Mouse (Mus musculus) heart, postnatal 14 days (tissue): ENCODE results near the gene Myb. TPM values are rescaled to one million over a fixed set of nuclear protein-coding genes. Genes with fewer than 3 reads are reported as not detected.

ENCODE experiments used
- DNase-seq, 2 experiments: peaks; one replicate each; pipeline ENCODE4 v3.0.0; 2021 to 2022
- intact Hi-C: fragments of 180-260 bp; cut with DNase I; formaldehyde crosslinking; loops from one replicate; pipeline ENCODE4 v1.15.1; 2025
- long read RNA-seq, 2 experiments: library from polyadenylated mRNA; stranded (forward); transcript quantifications; one replicate each; pipeline ENCODE4 v2.0.0; 2021
- total RNA-seq, 2 experiments: library from RNA; stranded (reverse); gene quantifications; 2 replicates each; pipeline ENCODE4 v1.2.3; 2021

Myb gene
- 1 to 10 TPM in 1 of 2 experiments, under 1 TPM in 1; 0.62 to 8.9 TPM for total RNA-seq
- long read RNA-seq, experiment 1, transcript Myb-201 (15 exons, 3,074 nt), result major isoform, 6 of 7 reads
- long read RNA-seq, experiment 1, partial matches to known transcripts, result 0 of 7 reads
- long read RNA-seq, experiment 1, other reads (novel, unspliced or antisense), result 1 of 7 reads
- long read RNA-seq, experiment 2, result 0 reads

DNA sequence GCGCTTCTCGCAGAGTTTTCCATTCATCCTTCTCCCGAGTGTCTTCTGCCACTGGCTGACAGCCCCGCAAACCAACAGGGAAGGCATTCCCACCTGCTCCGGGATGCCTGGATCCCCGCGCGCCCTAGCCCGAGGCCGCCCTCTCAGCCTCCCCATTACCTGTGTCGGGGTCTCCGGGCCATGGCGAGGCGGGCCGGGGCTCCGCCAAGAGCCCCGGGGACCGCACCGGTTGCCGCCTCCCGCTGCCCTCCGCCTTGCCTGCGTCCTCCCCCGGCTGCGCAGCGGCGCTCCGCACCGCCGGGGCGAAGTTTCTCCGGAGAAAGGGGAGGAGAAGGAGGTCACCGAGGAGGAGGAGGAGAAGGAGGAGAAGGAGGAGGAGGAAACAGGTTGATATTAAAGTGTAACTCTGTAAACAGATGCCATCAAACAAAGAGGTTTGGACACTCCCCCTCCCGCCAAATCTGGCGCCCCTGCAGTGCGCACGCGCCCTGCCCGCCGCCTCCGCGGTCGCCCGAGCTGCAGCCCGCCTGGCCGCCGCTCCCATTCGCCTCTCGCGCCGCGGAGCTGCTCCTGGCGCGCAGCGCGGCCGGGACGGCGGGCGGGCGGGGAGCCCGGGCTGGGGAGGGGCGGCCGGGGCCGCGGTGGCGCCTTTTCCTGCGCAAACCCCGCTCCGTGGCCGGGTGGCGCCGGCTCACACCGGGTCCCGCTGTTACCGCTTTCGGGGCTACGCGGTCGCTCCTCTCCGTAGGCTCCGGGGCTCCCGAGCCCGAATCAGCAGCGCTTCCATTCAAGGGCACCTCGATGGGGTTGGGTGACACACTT lies at the start of gene Myb:
Myb (minus strand) TSS at position 448 of the 822 bp plus-strand sequence.
- intact Hi-C loops, result no loop called here
- peak; percentile 64 to 74 for DNase-seq

DNA sequence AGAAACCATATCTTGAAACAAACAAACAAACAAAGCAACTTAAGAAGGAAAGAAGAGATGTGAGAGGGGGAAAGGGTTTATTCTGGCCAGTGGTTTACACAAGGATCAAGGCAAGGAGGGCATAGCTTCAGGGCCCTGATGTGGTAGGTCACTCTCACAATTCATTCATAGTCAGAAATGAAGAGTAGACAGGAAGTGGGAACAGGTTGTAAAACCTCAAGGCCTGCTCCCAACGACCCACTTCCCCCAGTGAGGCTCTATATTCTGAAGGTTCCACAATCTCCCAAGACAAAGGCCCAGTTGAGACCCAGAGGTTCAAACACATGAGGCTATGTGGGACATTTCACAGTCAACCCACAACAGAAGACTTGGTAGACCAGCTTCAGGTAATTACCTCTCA lies 46.6 kb upstream of the Myb start:
- DNase-seq, result no peak
- intact Hi-C loops, result no loop called here

DNA sequence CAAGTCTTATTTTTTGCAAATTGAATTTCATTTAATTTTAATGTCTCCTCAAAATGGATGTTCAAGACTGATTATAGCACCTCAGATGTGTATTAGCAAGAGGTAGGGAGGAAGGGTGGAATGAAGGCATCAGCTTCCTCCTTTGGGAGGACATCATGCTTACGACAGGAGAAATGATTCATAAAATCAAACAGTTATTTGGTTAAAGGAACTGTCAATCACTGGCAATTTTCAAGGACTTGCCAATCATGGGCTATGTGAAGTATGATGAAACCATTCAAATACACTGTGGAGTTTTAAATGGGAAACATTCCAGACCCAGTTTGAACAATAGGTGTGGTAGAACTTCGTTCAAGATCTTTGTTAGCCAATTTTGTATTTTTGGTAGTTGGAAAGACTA lies 45.4 kb upstream of the Myb start:
- DNase-seq, result no peak
- intact Hi-C loops, result no loop called here

DNA sequence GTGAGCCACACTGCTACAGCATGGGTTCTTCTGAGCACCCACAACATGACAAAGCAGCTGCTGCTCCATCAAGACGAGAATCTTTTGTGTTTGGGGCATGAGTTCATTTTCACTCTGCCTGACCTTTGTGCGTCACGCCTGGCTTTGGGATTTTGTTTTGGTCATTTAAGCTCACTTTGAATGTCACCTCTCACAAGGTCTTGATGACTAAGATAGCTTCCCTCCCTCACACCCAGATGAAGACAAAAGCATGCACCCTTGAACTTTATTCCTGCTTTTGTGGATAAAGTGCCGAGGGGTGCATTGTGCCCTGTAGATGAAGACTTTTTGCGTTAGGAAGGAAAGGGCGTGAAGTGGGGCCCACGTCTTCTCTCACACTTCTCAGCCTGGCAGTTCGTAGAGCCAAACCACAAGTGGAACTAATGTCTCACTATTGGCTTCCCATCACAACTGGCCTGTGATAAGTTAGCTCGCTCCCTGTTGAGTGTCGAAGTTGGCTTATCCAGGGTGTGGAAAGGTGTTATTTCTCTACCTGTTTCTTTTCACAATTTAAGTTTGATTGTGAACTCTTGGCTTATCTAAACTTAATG lies 43.8 kb upstream of the Myb start:
- no peak for DNase-seq

DNA sequence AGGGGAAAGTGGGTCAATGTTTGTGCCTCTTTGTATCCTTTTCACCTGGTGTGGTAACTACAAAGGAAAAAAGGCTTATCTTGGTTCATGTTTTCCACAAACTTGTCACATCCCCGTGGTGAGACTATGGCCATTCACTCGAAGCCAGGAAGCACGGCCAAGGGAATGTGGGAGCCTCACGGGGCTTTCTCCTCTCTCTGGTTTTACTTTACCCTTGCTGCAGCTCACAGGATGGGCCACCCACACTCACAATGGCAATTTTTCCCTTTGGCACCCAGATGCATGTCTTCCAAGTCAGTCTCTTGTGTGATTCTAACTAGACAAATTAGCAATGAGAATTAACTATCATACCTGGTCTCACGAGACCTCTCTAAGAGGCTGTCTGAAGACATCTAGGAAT lies 43.1 kb upstream of the Myb start:
- intact Hi-C loops, result no loop called here
- no peak for DNase-seq

More for the DNA sequence above, 43.8 kb upstream of the Myb start:
- intact Hi-C loops, result no loop called here

DNA sequence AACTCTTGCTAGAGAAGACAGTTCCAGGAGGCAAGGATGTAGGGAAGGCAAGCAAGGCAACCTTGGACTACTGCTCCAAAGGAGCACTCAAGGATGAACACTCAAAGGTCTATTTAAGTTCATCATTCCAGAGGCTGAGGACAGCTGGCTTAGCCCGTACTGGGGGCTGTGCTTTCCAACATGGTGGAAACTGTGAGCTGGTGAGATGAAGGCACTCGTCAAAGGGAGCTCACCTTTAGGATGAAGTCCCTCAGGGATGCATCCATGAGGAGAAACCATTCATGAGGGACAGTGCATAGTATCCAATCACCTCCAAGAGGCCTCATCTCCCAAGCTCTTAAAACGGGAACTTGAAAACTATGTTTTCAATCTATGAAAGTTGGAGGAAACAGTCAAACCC lies 42.7 kb upstream of the Myb start:
- DNase-seq, result no peak
- intact Hi-C loops, result no loop called here

DNA sequence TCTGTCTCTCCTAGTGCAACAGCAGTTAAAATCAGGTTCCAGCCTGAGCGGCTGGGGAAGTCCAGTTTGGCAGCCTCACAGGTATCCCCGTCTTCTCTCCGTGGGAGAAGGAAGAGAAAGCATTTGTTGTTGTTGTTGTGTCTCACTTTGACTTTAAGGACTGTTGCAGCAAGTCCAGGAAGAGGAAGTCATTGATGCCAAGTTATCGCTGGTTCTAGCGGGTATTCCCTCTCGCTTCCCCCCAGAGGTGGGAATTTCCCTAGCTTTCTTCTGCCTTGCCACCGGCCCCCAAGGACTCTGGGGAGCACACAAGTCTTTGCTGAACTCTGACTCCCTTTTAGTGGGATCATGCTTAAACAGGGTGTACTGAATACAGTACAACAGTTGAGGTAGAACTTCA lies 40.0 kb upstream of the Myb start:
- no peak for DNase-seq
- intact Hi-C loops, result no loop called here

DNA sequence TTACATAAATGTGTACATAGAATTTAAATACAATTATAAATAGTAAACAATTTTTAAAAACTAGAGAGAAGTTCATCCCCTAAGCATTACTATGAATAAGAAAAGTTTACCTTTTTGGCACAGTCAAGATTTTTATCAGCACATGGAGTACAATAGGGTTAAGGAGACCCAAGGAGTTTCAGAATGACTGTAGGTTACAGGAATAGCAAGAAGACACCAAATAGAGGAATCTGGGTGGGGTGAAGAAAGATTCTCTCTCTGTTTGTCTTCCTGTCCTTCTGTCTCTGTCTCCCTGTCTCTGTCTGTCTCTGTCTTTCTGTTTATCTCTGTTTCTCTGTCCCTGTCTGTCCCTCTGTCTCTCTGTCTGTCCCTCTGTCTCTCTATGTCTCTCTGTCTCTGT lies 39.5 kb upstream of the Myb start:
- intact Hi-C loops, result no loop called here
- DNase-seq, result no peak

DNA sequence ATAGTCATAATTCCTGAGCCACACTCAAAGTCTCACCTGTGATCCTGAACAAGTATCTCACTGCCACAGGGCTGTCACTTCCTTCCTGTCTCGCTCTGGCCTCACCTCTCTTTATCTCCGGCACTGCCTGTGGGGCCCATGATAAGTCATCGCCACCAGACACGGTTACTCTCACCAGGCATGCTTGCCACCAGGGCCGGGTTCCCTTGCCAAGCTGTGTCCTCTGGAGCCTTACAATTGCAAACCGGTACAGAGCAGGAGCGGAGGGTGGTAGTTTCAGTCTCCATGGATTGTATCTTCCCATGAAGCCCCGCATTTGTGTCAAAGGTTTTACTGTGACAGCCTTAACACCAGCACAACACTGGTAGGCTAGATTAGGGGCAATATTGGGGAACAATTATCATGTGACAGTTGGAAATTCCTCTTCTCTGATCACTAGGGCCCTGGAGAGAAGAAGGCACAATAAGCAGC lies 35.9 kb upstream of the Myb start:
- intact Hi-C loops, result no loop called here
- no peak for DNase-seq

DNA sequence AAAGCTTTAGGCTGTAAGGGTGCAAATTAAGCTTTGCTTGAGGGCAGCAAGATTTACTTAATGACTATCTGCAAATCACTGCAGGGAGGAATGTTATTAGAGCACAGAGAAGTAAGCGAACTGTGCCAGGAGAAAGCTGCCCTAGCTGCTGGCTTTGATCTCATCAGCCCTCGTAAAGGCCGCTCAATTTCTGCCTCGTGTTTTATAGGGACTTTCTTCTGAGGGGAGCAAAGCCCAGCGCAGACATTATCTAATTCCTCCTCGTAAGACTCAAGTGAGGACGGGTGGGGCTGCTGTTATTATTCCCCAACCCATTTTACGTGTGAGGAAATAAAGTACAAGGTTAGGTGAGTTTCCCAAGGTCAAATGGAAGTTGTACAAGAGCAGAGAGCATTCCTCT lies 34.8 kb upstream of the Myb start:
- intact Hi-C loops, result no loop called here
- no peak for DNase-seq

DNA sequence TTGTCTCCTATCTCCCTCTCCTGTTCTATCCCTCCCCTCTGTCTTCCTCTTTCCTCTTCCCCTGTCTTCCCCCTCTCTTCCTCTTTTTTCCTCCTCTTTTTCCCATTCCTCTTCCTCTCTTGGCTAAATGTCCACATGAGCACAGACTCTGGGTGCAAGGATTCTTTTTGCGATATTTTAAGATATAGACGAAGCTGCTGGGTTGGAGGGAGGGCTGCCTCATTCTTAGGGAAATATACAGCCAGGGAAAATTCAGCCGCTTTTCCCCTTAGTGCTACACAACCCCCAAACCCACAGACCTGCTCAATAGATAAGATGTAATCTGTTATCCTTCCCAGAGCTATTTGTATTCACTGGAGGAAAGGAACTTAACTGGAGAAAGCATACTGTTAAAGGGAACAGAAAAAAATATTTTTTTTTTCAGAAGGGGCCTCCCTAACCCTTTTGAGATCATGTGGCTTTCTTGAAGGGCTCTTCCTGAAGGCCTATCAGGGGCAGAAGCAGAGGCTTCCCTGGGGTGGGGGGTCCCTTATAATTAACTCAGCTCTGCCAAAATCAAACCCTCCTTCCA lies 33.2 kb upstream of the Myb start:
- intact Hi-C loops, result no loop called here
- DNase-seq, result no peak

DNA sequence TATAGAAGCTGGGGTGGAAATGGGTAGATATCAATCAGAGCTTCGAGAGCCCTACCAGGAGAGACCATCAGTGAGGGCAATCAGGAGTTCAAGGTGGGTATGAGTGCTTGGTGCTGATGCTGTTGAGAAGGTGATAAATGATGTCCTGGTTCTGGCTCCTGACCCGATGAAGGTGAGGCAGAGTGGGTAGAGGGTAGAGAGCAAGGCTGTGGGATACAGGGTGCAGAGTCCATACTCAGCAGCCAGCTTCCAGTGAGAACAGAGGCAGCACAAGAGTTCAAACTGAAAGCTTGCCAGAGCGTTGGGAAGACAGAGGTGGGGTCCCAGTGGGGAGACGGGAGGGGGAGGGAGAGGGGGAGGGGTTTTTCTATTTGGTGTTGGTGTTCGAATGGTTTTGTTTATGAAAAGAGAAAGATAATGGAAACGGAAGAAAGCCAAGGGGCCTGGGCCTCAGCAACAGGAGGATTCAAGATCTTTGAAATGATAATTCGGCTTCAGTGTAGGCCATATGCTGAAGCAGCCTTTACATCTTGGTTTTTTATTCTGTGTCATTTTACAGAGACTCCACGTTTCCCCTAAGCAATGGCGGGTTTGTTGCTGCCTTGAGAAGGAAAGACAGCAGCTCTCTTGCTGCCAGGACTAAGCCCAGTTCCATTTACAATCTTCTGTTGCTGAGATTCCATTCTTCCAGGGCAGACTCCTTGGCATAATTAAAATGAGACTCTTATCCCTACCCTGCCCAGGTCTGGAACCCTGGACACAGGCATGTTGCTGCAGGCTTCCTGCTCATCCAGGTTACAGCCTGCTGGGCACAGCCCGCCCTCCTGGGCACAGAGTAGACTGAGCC lies 32.5 kb upstream of the Myb start:
- no peak for DNase-seq
- intact Hi-C loops, result no loop called here

DNA sequence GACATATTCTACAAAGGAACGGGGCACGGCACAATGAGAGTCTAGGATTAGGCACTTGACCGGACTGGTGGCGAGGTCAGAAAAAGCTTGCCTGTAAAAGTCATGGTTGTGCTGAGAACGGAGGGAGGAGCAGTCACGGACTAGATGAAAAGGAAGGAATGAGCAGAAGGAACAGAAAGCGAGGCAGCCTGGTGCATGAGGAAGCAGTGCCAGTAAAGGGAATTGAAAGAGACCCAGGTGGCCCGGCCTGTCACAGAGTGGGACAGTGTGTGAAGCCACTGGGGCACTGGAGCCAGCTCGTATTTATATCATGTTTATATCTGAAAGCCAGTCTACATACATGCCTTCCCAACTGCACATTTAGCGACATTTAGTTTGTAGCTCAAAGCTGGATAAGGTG lies 31.7 kb upstream of the Myb start:
- intact Hi-C loops, result no loop called here
- no peak for DNase-seq

DNA sequence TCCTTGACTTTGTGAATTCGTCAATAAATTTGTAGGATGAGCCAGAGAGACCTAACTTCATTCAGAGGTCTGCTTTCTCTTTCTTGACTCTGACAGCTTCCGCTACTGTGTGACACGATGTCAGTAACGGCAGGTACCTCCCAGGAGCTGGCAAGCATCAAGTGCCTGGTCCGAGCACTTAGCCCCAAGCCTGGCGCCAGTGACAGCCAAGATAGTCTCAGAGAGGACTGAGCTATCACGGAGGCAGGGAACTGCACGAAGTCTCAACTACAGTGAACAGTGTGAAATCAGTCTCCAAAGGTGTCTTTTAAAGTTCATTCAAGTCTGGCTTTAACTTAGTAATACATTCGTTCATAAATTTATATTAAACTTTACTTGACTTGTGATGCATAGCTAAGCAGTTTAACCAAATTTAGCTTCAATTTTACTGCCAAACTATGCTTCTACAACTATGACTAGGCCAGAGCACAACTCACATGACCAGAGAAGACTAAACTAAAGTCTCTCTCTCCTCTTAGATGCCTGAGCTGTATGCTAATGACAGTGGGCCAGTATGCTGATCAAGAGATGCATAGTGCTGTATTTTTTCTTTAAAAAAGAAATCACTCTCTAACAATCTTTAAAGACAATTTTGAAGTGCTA lies 29.1 kb upstream of the Myb start:
- no peak for DNase-seq
- intact Hi-C loops, result loop anchor here (1.0 kb wide), 1 partner anchor 198 kb away; no protein-coding TSS in a partner anchor

DNA sequence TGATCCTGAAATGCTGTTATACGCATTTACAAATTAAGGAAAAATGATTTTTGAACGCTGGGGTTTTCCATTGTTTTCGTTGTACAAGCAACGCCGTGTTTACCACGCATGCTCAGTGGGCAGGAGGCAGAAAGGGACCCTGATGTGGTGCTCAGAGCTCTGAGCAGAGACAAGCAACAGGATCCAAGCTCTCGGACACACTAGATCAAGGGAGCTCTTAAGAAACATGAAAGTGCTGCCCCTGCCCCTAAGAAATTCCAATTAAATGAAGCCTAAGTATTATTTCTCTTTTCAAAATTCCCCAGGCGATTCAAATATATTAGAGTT lies 28.5 kb upstream of the Myb start:
- intact Hi-C loops, result loop anchor here (1.0 kb wide), 1 partner anchor 197 kb away; no protein-coding TSS in a partner anchor
- DNase-seq, result no peak

DNA sequence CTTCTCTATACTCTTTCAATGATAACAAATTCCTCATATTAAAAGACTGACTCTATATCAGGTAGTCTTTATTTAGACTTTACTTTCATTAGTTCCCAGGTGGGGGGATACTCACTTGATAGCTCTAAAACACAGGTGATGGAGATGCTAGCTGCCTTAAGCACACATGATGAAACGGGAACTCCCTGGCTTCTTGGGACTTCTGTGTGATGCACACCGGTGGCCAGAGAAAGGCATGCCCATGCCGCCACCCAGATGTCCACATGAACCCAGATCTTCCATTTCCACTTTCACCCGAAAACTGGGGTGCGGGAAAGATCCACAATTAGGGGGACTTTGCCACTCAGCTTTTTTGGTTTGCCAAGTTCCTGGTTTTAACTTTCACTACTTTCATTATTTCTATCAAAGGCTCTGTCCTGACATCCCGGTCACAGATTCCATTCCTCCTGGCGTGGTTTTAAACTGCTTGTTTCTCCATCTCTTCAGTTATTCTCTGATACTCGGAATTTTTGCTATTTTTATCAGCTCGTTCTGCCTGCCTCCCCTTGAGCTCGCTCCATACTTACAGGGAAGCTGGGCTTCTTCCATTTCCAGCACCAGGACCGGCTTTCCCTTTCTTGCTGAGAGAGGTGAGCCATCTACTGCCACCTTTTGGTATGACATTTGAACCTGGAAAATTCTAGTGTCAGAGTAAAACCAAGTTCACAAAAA lies 27.9 kb upstream of the Myb start:
- peak; percentile 24 to 56 for DNase-seq
- intact Hi-C loops, result loop anchor here (1.0 kb wide), 1 partner anchor 196 kb away; no protein-coding TSS in a partner anchor

DNA sequence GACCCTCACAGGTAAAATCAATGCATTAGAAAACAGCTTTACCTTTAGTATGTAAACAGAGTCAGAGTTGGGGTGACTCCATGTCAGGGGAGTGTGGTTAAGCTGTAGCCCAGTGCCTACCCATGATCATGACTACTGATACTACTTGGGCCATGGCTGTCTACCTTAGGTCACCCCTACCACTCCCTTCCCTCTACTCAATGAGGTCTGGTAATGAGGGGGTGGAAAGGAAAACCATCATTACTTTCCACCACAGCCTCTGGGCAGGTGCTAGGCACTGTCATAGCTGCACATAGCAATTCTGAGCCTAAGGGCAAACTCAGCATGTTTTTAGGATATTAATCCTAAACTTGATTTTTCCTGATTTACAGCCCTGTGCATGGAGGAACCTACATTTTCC lies 27.1 kb upstream of the Myb start:
- no peak for DNase-seq
- intact Hi-C loops, result no loop called here

DNA sequence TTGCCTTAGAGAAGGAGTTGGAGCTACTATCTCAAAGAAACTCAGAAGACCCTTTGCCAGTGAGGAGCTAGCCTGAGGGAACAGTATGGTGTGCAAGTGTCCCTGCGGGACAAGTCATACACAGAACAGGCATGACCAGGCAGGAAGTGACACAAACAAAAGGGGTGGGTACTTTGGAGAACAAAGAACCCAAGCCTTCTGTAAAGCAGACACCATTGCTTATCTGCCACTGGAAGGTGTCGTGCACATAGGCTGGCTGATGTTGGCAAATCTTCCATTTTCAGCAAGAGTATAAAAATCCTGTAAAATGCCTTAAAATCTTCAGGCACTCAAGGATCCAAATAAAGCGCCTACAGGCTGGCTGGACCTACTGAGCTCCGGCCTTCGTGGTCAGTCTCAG lies 25.9 kb upstream of the Myb start:
- no peak for DNase-seq
- intact Hi-C loops, result no loop called here

DNA sequence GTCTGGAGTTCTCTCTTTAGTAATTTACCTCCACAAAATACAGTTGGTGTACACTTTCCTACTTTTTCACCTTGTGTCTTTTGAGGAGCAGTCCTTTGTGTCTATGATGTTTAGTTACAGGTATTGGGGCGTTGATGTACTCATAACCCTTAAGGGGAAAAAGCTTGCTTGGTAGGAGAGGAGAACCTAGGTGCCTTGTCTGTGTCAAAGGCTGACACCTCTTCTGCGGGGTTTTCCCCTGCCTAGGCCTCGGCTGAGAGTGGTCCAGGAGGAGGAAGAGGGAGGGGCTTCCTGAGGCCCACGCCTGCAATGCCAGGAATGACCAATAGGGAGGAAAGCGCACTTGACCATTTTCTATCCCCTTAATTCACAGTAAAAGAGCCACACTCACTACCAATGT lies 17.9 kb upstream of the Myb start:
- intact Hi-C loops, result no loop called here
- no peak for DNase-seq
